Mouse (Mus musculus): ENCODE measurements around the gene Kcnh7.

Gene Kcnh7

GRCm38 (mm10) chr2:62935273-62935874, 248.7 kb downstream of the Kcnh7 start:
- no peak for DNase-seq

DNA sequence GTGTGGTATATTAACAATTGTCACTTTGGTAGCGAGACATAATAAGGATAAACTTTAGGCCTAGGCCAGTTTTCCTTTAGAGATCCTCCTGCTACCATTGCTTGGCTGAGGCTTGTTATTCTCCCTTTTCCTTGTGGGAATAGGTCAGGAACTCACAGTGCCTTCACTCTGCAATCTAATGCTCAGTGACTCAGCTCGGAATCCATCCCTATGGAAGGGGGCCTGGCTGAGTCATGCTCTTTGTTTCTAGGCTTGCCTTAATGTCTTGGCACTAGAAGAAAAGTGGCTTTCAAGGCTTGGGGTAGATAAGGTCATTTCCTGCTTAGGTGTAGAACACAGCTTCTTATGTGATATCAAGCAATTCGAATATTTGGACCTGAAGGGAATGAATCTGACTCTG, 255.6 kb downstream of the Kcnh7 start:
- DNase-seq = no peak

DNA sequence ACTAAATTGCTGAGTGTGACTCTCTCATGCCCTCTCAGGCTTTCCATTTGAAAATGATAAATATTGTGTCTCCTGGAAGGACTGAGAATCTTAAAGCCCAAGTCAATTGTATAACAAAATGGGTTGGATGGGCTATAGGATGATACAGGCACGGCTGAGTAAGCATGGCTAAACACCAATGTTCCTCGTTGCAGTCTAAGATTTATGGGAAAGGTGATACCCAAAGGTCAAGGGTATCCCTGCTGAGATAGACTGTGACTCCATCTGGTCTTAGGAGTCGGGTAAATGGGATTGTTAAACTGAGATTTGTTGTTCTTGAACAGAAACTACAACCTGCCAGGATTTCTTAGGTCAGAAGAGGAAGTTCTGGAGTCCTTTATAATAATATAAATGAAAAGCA, 256.0 kb downstream of the Kcnh7 start:
- DNase-seq = no peak

DNA sequence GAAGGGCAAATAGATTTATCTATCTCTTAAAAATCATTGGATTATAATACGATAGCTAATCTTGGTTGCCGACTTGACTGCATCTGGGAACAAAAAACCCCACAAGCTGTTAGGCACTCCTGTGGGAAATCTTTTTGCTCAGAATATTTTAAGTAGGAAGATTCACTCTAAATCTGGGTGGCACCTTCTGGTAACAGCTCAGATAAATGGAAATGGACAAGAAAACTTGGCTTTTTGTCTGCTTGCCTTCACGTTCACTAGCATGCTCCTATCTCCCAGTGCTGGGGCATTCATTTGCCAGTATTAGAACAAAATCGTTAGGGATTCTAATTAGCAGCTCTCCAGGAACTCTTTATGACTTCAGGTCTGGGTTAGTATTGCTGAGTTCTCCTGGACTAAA, 260.3 kb downstream of the Kcnh7 start:
- no peak for DNase-seq

GRCm38 (mm10) chr2:62907688-62908087, 276.4 kb downstream of the Kcnh7 start:
- DNase-seq = no peak

DNA sequence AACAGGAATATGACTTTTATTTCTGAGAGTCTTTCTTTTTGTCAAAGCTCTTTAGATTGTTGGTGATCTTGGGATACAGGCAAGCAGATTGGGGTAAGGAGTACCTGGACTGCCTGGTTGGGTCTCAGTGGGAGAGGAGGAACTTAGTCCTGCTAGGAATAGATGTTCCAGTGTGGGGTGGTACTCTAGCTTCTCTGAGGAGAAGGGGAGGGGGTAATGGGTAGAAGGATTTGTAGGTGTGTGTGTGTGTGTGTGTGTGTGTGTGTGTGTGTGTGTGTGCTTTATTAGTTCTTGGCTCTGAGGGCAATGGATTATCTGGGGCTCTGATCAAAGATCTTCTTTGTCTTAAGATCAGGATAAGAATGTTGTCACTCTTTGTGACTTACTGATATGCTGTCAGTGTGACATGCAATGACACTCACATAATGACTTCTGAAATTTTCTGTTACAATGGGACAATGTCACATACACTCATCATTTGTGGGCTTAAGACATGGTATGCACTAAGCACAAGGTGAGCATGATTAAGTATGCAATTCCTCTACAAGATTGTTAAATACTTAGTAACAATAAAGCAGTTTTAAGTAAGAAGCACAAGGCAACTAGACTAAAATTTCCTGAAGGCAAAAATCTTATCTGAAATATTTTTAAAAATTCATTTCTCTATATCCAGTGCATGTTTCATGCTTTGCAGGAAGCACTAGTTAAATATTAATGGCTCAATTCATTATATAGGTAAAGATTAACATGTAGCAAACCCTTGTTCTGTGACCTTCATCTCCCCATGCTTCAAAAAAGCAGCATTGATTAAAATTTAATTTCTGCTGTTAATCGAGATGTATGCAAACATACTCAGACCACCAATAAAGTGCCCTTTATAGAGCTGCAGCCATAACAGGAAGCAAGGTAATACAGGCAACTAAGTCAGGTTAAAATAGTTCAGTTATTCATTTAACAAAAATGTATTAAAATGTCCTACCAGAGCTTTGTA, 281.4 kb downstream of the Kcnh7 start:
- DNase-seq = no peak

GRCm38 (mm10) chr2:62878763-62879162, 305.3 kb downstream of the Kcnh7 start:
- no peak for DNase-seq

GRCm38 (mm10) chr2:62855391-62855790, 328.7 kb downstream of the Kcnh7 start:
- DNase-seq = no peak

- DNase-seq = no peak
These were observed 341.5 kb downstream of the Kcnh7 start for GRCm38 (mm10) chr2:62842630-62843029.

DNA sequence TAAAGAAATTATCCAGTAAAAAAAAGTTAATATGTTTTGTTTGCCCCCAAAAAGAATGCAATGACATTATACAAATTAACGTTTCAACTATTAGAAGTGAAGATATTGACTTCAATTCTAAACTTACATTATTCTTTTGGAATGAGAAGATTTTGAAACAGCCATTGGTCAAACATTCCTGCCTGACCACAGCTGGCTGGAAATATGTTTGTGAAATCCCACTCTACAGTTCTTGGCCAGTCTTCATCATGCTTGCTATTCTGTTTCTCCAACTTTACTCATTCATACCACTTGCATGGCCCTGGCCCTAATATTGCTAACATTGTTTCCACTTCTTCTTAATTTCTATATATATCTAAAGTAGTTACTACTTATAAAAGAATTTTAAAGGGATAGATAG, 349.8 kb downstream of the Kcnh7 start:
- no peak for DNase-seq

DNA sequence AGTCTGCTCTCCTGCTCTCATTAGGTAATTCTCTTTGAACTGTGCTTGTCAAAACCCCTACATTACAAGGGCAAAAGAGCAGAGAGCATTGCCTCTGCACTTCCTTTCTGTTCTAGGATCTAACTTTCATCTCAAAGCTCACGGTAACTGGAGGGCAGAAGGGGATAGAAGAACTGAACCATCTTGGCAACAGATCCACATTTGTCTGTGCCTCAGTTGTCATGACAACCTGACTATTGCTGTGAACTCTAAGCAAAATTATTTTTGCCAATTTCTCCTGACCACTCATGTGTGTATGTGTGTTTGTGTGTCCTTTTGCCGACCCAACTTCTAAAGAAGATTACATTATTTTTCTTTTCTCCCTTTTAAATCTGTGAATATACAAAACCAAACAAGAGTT, 364.9 kb downstream of the Kcnh7 start:
- no peak for DNase-seq

DNA sequence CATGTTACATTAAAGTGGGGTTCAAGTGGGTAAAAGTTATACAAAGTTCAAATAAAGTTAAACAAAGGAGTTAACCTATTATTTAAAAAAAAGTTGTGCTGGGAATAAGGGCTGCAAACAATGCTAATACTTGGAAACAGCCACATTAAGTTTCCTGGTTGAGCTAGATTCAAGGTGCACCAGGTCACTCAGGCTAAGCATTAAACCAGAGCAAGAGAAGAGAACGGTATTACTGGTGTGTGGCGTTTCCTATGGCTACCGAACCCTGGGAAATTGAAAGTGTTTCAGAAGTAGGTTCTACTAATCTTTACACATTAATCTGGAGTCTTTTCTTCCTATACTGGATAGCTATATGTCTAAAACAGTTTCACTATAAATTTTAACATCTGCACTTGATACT, 368.1 kb downstream of the Kcnh7 start:
- DNase-seq = no peak

- no peak for DNase-seq
These were observed 375.3 kb downstream of the Kcnh7 start for GRCm38 (mm10) chr2:62808813-62809212.

DNA sequence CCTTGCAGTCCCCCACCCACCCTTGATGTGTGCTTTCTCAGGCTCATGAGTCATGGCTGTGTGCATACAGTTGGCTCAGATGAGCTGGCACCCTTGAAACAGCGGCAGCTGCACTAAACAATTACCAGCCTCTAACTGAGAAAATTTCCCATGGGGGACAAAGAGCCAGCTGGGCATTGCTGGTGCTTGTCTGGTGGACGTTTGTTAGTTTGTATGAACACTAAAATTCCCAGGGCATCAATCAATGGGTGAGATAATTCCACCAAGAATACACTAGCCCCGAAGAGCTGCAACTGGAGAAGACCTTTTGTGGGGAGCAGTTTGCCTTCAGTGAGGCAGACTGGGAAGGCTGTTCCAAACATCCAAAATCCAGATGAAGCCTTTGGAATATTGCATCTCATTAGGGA, 376.6 kb downstream of the Kcnh7 start:
- no peak for DNase-seq

GRCm38 (mm10) chr2:62806931-62807330, 377.2 kb downstream of the Kcnh7 start:
- no peak for DNase-seq

GRCm38 (mm10) chr2:62804030-62804429, 380.1 kb downstream of the Kcnh7 start:
- no peak for DNase-seq

GRCm38 (mm10) chr2:62784460-62785038, 399.5 kb downstream of the Kcnh7 start:
- no peak for DNase-seq

DNA sequence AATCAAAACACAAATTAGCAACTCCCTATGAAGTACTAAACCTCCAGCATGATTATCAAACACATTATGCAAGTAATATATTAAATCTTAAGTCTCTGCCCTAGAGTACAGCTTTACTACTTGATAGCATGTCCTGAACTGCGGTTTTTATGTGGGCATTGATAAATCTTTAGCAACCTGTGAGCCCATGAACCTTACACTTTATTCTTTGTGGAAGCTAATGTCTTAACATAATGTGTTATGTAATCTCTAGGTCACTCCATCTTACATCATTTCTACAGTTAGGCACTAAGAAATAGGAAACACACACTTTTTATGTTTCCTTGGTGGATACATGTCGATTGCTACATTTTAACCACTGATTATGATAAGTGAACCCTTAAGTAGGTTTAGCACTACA, 437.8 kb downstream of the Kcnh7 start:
- no peak for DNase-seq

DNA sequence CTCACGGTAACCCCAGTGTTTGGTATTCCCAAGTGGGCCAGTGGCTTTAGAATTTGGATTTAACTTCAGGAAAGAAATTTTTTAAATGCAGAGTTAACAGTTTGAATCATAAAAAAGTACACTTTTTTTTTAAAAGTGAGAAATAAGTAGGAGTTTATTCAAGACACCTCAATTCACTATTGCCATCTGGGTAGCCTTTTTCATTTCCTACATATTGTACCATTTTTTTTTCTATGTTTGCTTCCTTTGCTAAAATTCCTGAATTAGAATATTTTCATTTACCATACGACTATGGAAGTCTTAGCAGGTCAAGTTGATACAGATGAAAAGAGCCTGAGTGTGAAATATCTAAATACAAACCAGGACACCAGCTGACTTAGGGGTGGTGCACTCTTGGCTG, 441.0 kb downstream of the Kcnh7 start:
- no peak for DNase-seq

GRCm38 (mm10) chr2:62730671-62731070, 453.4 kb downstream of the Kcnh7 start:
- DNase-seq = no peak

GRCm38 (mm10) chr2:62727732-62728131, 456.4 kb downstream of the Kcnh7 start:
- DNase-seq = no peak

DNA sequence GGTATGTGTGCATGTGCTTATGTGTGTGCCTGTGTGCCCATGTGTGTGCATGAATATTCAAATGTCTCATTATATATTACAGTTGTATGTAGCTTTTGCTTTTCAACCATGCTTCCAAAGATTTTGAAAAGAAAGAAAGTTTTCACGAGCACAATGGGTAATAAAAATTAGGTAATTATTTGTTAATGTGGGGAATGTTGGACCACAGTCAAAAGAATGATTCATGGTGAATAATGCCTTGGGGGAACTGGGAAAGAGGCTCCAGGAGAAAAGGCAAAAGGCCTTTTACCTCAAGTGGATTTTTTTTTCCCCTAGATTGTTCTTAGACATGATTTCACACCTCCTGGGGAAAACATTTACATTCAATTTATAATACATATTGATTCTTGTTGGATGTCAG, 458.1 kb downstream of the Kcnh7 start:
- DNase-seq = no peak

DNA sequence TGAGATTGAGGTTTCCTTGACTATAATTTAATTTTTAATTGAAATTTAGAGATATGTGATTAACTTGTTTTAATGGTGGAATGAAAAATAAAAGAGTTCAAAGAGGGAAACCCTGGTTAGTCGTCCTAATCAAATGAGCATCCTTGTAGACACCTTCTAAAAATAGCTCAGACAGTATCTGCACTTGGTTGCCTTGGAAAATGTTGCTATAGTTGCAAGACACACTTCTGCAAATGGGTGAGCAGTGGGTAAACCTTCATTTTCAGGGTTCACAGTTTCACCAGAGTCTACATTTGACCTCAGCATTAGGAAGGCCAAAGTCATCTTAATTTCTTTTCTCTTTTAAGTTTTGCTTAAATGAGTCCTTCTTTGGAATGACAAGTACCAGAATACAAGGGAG, 465.7 kb downstream of the Kcnh7 start:
- no peak for DNase-seq

- DNase-seq = no peak
These were observed 466.8 kb downstream of the Kcnh7 start for GRCm38 (mm10) chr2:62717270-62717669.

All from B cell, adult 2 months (primary cell).